Mouse (Mus musculus): ENCODE data around the gene Sult2a7.

The Sult2a7 gene

GRCm38 (mm10) chr7:14494130-14494529 lies at the start of gene Sult2a7:
Gene Sult2a7 (minus strand): TSS chr7:14494230.
- WGBS: 91% methylated on average over 4 of the region's 4 CpGs

GRCm38 (mm10) chr7:14525280-14525679 lies 31.2 kb upstream of the Sult2a7 start:
- WGBS: 49% methylated on average over 1 of the region's 1 CpGs

- WGBS: 88% methylated on average over 1 of the region's 1 CpGs
These were observed 28.6 kb upstream of the Sult2a7 start for GRCm38 (mm10) chr7:14522636-14523035.

- WGBS: 59% methylated on average over 3 of the region's 3 CpGs
These were observed 24.3 kb upstream of the Sult2a7 start for GRCm38 (mm10) chr7:14518301-14518700.

- 69% methylated on average over 3 of the region's 3 CpGs for WGBS
These were observed 1.1 kb downstream of the Sult2a7 start for GRCm38 (mm10) chr7:14492886-14493285.

GRCm38 (mm10) chr7:14446534-14446933 lies 47.5 kb downstream of the Sult2a7 start, which contains the start of gene Sult2a8:
Gene Sult2a8 (minus strand): TSS chr7:14446769.
- 60% methylated on average over 3 of the region's 3 CpGs for WGBS

GRCm38 (mm10) chr7:14438484-14438883 lies 55.5 kb downstream of the Sult2a7 start:
- 78% methylated on average over 1 of the region's 1 CpGs for WGBS

GRCm38 (mm10) chr7:14438029-14438428 lies 56.0 kb downstream of the Sult2a7 start:
- WGBS: 85% methylated on average over 2 of the region's 2 CpGs
